Mouse (Mus musculus) megakaryocyte, embryonic 14.5 days (primary cell): ENCODE results near the gene Ifnl2. TPM values are rescaled to one million over a fixed set of nuclear protein-coding genes. Genes with fewer than 3 reads are reported as not detected.

Experiments
- H3K27me3 ChIP-seq: replicated peaks from 2 replicates; pipeline ENCODE3; 2012; ENCODE audit warnings: inconsistent platforms
- H3K36me3 ChIP-seq: replicated peaks from 2 replicates; pipeline ENCODE3; 2012; ENCODE audit warnings: low read length, inconsistent platforms, mixed read lengths
- H3K4me1 ChIP-seq: 2 replicates; pipeline ENCODE4 v1.6.1; 2012; ENCODE audit warnings: inconsistent platforms
- H3K4me3 ChIP-seq: replicated peaks from 2 replicates; pipeline ENCODE3; 2012; ENCODE audit warnings: moderate library complexity, mild to moderate bottlenecking, inconsistent platforms
- H3K9me3 ChIP-seq: 2 replicates; pipeline ENCODE4 v1.6.1; 2012; ENCODE audit warnings: inconsistent platforms
- FLI1 ChIP-seq: IDR thresholded peaks from 2 replicates; pipeline ENCODE4 v1.6.1; 2012; ENCODE audit warnings: low read length, inconsistent platforms, mixed read lengths
- GATA1 ChIP-seq: IDR thresholded peaks from 3 replicates; pipeline ENCODE4 v1.6.1; 2012; ENCODE audit warnings: mixed read lengths, low read length, inconsistent platforms, borderline replicate concordance
- polyA plus RNA-seq: library from polyadenylated mRNA; stranded (reverse); fragments of >175 nt; gene quantifications from 2 replicates; pipeline ENCODE4 v1.2.3, GENCODE M21; 2012; ENCODE audit warnings: low replicate concordance; ENCODE audit not compliant: insufficient read depth

The Ifnl2 gene
- polyA plus RNA-seq, 1 experiment, result not detected

GRCm38 (mm10) chr7:28464416-28465212 is 45.6 kb downstream of the Ifnl2 start:
- no peaks in the 10 kb centered on the region for H3K9me3 ChIP-seq
- H3K36me3 ChIP-seq, result peaks cover 4% of the 10 kb centered on the region
- no peaks in the 10 kb centered on the region for H3K27me3 ChIP-seq
- TF ChIP-seq GATA1, result no peak
- no peak for TF ChIP-seq FLI1
- H3K4me3 ChIP-seq, result no peak overlapping the region
- peaks cover 25% of the 10 kb centered on the region for H3K4me1 ChIP-seq

GRCm38 (mm10) chr7:28462769-28463168 is 47.5 kb downstream of the Ifnl2 start:
- TF ChIP-seq GATA1 (no peak), FLI1 (no peak)
- Histone ChIP-seq H3K36me3 (peaks cover 14% of the 10 kb centered on the region), H3K4me3 (no peak overlapping the region), H3K27me3 (no peaks in the 10 kb centered on the region), H3K9me3 (no peaks in the 10 kb centered on the region), H3K4me1 (peaks cover 25% of the 10 kb centered on the region)

GRCm38 (mm10) chr7:28460361-28460760 is 49.9 kb downstream of the Ifnl2 start:
- peaks cover 14% of the 10 kb centered on the region for H3K36me3 ChIP-seq
- no peaks in the 10 kb centered on the region for H3K27me3 ChIP-seq
- H3K9me3 ChIP-seq, result no peaks in the 10 kb centered on the region
- H3K4me3 ChIP-seq, result no peak overlapping the region
- TF ChIP-seq GATA1 (no peak), FLI1 (no peak)
- H3K4me1 ChIP-seq, result peaks cover 23% of the 10 kb centered on the region

Other genes starting within 250 kb of the Ifnl2 start
- 8.1 and 12.2 TPM in 2 replicates for gene Eid2, start 242.6 kb downstream of the Ifnl2 start, polyA plus RNA-seq
- gene Eid2b, start 232.7 kb downstream of the Ifnl2 start, polyA plus RNA-seq, result 7.4 and 27.7 TPM in 2 replicates
- gene Selenov, start 219.3 kb downstream of the Ifnl2 start, polyA plus RNA-seq, result not detected in 2 replicates
- 0.22 TPM in 1 of 2 replicates, not detected in the other for gene Dll3, start 208.2 kb downstream of the Ifnl2 start, polyA plus RNA-seq
- gene Timm50, start 198.4 kb downstream of the Ifnl2 start, polyA plus RNA-seq, result 153 and 165 TPM in 2 replicates
- 73.6 and 93.3 TPM in 2 replicates for gene Supt5, start 171.7 kb downstream of the Ifnl2 start, polyA plus RNA-seq
- gene Rps16, start 159.8 kb downstream of the Ifnl2 start, polyA plus RNA-seq, result 495 and 2,789 TPM in 2 replicates
- gene Plekhg2, start 137.9 kb downstream of the Ifnl2 start, polyA plus RNA-seq, result 13.5 and 26.9 TPM in 2 replicates
- gene Zfp36, start 130.2 kb downstream of the Ifnl2 start, polyA plus RNA-seq, result 159 and 225 TPM in 2 replicates
- 15.2 and 24.0 TPM in 2 replicates for gene Med29, start 117.7 kb downstream of the Ifnl2 start, polyA plus RNA-seq
- 38.6 and 78.0 TPM in 2 replicates for gene Paf1, start 117.5 kb downstream of the Ifnl2 start, polyA plus RNA-seq
- 4.7 and 41.3 TPM in 2 replicates for gene Gmfg, start 73.0 kb downstream of the Ifnl2 start, polyA plus RNA-seq
- 3.4 and 4.0 TPM in 2 replicates for gene Lrfn1, start 58.5 kb downstream of the Ifnl2 start, polyA plus RNA-seq
- not detected in 2 replicates for gene Ifnl3, start 12.4 kb upstream of the Ifnl2 start, polyA plus RNA-seq
- gene Sycn, start 30.4 kb upstream of the Ifnl2 start, polyA plus RNA-seq, result not detected in 2 replicates
- 0.28 TPM in 1 of 2 replicates, not detected in the other for gene Nccrp1, start 36.8 kb upstream of the Ifnl2 start, polyA plus RNA-seq
- gene Samd4b, start 87.7 kb upstream of the Ifnl2 start, polyA plus RNA-seq, result 125 and 217 TPM in 2 replicates
- gene Pak4, start 87.7 kb upstream of the Ifnl2 start, polyA plus RNA-seq, result 17.3 and 20.8 TPM in 2 replicates
- not detected in 2 replicates for gene Acp7, start 120.9 kb upstream of the Ifnl2 start, polyA plus RNA-seq
- not detected in 2 replicates for gene Fbxo27, start 182.4 kb upstream of the Ifnl2 start, polyA plus RNA-seq
- gene Fbxo17, start 206.3 kb upstream of the Ifnl2 start, polyA plus RNA-seq, result not detected in 2 replicates
- 283 and 464 TPM in 2 replicates for gene Mrps12, start 231.4 kb upstream of the Ifnl2 start, polyA plus RNA-seq
- gene Sars2, start 231.5 kb upstream of the Ifnl2 start, polyA plus RNA-seq, result 16.1 and 18.5 TPM in 2 replicates
- not detected in 2 replicates for gene Ccer2, start 245.7 kb upstream of the Ifnl2 start, polyA plus RNA-seq